Mouse (Mus musculus) telencephalon, adult 2 months (tissue): ENCODE measurements around the gene Tmem102.

Source experiments
- DNase-seq: peaks from one replicate; pipeline ENCODE4 v3.0.0-alpha.2; 2011; ENCODE audit warnings: low read depth, low spot score

The Tmem102 gene

DNA sequence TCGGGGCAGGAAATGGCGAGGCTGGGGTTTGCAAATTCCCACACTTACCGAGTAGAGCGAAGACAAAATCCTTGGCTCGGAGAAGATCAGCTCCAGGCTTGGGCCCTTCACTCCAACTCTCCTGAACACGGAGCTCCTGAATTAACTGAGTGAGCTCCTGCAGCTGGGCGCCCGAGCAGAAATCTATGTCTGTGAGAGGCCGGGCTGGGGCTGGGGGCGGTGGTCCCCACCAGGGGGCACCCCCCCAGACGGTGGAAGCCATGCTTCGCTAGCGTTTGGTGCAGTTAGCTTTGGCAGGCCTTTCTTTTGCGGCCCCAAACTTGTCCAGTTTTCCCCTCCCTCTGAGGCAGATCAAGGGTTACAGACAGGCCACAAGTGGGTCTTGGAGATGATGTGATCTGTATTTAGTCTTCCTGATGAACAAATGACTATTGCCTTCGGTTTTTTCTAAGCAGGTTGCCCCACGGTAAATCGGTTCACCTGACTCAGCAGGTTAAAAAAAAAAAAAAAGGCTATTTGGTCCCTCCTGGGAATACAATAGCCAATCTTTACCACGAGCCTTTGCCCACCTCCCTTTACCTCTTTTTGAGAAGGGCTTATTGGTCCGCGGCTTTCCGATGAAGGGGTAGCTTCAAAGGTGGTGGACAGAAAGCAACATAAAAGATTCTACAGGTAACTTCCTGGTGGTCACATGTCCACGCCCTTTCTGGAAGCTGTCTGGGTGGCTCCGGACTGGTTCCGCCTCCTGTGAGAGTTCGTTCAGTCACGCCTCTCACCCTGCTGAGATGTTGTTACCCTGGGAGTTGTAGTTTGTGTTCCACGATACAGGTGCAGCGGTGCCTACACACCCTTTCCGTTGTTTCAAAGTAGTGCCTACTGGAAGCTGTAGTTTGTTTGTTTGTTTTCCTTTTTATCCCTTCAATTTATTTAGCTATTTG lies at the start of gene Tmem102:
Gene Tmem102 (minus strand): TSS at position 653 of the 938 bp plus-strand sequence.
- DNase-seq, result no peak

- DNase-seq, result no peak
Measured at GRCm38 (mm10) chr11:69854680-69855079, 49.3 kb upstream of the Tmem102 start.

GRCm38 (mm10) chr11:69853994-69854393 lies 48.6 kb upstream of the Tmem102 start:
- DNase-seq, result no peak

DNA sequence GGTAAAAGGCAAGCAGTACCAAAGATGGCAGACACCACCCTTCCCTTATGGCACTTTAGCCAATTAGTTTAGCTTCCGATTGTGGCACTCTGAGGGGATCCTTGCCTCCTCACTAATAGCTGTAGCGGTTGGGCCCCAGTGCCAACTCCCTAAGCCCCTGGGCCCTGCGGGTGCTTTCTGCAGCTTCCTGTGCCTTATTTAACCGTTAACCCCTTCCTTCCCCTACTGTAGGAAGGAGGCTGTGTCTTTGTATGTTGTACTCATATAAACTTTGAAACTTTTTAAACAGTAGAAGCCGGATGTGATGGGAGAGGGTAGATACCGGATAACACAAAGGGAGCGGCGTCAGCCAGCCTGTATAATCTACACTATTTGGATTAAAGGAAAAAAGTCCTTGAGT lies 45.3 kb upstream of the Tmem102 start:
- no peak for DNase-seq

DNA sequence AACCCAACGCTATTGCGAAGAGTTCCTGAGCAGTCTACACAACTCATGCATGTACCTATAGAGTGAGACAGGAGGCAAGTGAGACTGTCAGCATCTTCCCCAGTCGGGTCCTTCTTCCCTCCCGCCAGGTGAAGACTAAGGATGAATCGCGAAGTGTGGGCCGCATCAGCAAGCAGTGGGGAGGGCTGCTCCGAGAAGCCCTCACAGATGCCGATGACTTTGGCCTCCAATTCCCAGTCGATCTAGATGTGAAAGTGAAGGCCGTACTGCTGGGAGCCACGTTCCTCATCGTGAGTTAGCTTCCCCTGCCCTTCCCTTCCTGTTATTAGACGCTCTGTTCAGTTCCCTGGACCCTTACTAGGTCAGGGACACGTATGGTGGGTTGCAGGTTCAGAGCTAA lies 44.5 kb upstream of the Tmem102 start:
- no peak for DNase-seq

DNA sequence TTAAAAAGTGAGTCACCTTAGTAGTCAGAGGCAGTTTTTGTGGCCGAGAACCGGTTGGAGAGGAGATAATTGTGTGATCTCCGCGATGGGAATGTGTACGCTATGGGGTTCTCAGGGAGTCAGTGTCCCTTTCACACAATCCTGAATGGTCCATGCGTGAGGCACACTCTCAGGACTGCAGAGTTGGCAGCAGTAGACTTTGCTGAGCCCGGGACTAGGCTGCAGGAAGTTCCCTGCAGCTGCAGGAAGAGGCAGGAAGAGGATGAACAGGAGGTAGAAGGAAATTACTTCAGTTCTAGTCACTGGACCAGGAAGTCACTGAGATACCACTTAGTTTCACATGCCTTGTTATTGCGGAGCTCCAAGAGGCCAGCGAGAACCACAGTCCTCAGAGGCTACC lies 43.7 kb upstream of the Tmem102 start:
- DNase-seq, result no peak

- no peak for DNase-seq
Measured at GRCm38 (mm10) chr11:69848021-69848420, 42.6 kb upstream of the Tmem102 start.

- no peak for DNase-seq
Measured at GRCm38 (mm10) chr11:69846738-69847688, 41.6 kb upstream of the Tmem102 start.

DNA sequence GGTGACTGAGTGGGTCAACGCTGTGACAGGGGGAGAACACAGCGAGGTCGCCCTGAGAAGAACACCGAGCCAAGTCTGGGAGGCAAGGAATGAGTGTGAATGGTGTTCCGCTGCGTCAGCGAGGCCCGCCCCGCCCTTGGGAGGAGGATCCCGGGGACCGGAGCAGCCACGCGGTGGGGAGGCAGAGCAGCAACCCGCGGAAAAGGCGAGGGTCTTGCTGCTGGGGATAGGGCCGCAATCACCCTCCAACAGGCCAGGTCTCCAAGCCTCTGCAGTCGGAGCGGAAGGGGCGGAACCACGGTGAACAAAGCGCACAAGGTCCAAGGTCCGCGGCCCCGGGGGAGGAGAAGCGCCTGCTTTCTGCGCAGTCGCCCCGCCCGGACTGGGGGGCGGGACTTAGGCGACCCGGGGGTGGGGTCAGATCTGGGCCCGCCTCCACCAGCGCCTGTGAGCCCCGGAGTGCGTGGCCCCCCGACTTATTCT lies 40.8 kb upstream of the Tmem102 start, which contains the start of gene Plscr3:
Gene Plscr3 (plus strand): TSS at position 179 of the 483 bp plus-strand sequence.
- peak; percentile 60 for DNase-seq

DNA sequence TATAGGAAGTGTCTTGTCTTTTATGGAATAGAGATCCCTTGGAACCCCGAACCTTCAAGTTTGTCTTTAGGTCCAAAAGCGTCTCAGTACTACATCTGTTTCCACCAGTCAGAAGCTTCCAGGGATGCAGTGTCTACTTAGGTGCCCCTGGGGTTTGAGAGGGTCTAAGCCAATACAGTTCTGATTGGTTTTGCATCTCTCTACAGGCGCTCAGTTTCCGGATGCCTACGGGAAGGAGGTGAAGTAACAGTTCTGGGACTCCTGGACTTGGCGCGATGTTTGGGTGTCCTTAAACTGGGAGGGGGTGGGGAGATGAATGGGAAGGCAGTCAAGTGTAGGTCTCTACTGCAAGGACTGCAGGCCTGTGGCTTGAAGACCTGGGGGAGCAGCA lies 33.3 kb upstream of the Tmem102 start:
- no peak for DNase-seq

DNA sequence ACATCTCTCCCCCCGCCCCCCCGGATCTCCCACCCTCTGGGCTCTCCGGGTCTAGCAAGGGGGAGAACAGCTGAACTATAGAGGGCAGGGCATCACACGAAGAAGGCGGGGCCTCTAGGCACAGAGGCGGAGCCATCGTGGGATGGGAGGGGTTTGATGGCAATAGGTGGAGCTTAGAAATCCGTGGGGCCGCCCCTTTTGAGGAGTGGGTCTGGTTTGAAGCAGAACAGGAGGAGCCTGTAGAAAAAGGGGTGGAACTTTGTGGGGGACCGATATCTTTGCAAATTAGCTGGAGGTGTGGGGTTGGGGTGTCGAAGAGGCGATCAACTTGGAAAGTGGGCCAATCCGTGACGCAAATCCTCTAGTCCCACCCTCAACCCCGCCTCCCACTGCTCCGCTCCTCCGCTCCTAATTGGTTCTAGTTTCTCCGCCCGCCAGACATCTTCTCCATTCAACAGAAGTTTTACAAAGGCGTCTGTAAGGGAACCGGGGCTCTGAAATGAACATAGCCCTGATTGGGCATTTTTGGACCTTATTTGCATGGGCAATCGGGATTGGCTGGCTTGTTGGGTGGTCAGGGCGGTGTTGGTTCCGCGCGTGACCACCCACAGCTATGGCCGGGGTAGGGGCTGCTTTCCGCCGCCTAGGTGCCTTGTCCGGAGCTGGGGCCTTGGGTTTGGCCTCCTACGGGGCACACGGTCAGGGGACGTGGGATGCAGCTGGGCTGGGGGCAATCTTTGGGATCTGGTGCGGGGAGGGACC lies 32.7 kb upstream of the Tmem102 start, which contains the start of gene Tmem256:
Gene Tmem256 (plus strand): TSS at position 563 of the 762 bp plus-strand sequence.
- DNase-seq, result peak; percentile 99

- no peak for DNase-seq
Measured at GRCm38 (mm10) chr11:69837604-69837951, 32.2 kb upstream of the Tmem102 start, which contains the start of gene Nlgn2. Gene Nlgn2 (minus strand): TSS chr11:69837784.

- DNase-seq, result no peak
Measured at GRCm38 (mm10) chr11:69836703-69837576, 31.5 kb upstream of the Tmem102 start.

DNA sequence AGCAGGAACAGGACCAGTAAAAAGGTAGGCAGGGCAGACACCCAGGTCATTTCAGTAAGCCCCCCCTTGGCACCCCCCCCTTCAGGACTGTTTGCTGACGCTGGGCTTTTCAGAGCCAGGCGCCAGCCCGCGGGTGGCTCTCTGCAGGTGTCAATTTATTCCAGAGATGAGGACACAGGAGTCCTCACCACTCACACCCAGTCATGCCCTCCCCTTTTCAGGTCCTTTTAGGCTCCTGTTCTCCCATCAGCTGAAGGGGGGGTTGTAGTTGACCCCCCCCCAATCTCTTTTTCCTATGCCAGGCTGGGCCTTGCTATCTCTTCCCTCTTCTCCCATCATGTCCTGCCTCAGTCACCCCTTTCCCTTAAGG lies 30.5 kb upstream of the Tmem102 start:
- DNase-seq, result no peak

- no peak for DNase-seq
Measured at GRCm38 (mm10) chr11:69835326-69835965, 30.0 kb upstream of the Tmem102 start.

DNA sequence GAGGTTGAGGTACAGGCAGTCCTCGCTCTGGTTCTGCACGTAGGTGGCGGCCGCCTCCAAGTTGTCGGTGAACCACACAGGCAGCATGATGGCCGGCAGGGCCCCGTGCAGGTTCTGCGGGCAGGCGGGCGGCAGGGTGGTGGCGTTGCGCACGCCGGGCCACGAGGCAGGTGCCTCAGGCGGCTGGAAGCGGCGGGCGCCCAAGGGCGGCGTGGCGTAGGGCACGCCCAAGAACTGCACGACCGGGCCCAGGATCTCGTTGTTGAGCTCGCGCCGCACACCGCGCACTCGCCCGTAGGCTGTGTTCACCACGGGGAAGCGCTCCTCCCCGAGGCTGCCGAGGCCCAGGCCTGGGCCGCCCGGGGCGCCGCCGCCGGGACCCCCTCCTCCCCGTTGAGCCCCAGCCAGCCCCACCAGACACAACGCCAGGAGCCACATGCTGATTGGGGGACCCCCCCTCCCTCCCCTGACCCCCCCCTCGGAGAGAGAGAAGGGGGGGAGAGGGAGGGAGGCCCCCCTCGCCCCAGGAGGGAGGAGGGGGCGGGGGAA lies 28.7 kb upstream of the Tmem102 start:
- no peak for DNase-seq

DNA sequence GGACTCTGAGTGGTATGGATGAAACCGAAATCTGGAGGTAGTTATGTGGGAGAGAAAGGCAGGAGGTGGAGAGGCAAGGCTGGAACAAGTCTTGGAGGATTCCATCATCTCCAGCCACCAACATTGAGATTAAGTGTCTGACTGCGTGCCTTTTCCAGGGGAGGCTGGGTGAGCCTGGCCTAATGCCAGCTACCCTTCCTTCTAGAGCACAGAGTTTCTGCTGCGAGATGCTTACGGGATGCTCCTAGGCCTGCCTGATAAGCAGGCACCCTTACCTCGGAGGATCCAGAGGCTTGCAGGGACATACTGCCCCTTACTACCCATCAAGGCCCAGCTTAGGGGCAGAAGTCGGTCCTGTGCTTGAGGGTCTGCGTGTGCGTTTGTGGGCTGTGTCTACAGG lies 28.1 kb upstream of the Tmem102 start:
- no peak for DNase-seq

DNA sequence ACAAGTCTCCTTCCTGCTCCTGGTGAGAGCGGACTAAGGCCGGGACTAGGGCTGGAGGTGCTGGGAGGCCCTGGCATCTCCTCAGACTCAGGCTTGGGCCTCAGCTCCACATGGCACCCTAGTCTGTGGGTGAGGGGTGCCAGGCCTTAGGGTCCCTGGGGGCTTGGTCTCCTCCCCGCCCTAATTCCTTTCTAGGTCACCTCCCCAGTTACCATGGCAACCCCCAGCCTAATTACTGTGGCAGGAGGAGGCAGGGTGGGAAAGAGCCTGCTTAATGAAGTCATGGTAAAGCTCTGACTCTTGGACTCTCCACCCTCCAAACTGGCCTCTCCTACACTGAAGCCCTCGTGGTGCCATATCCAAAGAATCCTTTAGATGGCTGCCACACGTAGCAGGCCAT lies 23.4 kb upstream of the Tmem102 start:
- DNase-seq, result no peak

DNA sequence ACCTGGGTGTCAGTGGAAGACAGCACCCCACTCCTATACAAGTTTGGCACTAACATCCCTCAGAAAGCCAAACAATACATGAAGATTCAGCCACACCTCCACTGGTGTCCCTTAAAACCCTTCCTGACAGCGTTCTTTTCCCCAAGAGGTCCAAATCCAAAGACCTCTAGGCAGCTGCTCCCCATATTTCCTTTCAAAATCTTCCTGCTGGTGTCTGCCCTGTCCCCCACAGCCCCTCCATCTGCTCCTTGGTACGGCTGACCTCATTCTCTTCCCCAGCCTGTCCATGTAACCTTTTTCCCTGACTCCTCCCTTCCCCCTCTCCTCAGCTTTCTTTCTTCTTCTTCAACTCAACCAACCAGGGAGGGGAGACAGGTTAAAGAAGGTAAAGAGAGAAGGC lies 18.0 kb upstream of the Tmem102 start:
- no peak for DNase-seq
